ENCODE assay signal across 13 mouse cellular contexts in genomic region chr14:104966046-104966445, GRCm38 (mm10).
DNase-seq lines count a peak whose midpoint lies in the region; ATAC-seq lines count a peak whose summit lies in the region.
"Had no signal": no experiment of that assay in that cellular context is flagged by ENCODE, and none has a peak within 500 bp of the region (broad histone marks: within the 10 kb centered on the region; RNA-seq: fewer than 3 reads in every experiment).

No protein-coding gene starts in this region.

- no peaks in the 10 kb centered on the region for H3K4me1 ChIP-seq in heart, embryonic 12.5 days (replicated peaks)
- H3K4me1 ChIP-seq in embryonic facial prominence, embryonic 10.5 days: no peaks in the 10 kb centered on the region
- H3K4me1 ChIP-seq: forebrain, embryonic 15.5 days; liver, embryonic 15.5 days had no signal

- H3K9me3 ChIP-seq in heart, embryonic 12.5 days (replicated peaks): no peaks in the 10 kb centered on the region
- H3K9me3 ChIP-seq in embryonic facial prominence, embryonic 10.5 days: no peaks in the 10 kb centered on the region
- H3K9me3 ChIP-seq: forebrain, embryonic 15.5 days; liver, embryonic 15.5 days had no signal

- no peak overlapping the region for H3K4me2 ChIP-seq in heart, embryonic 12.5 days
- H3K4me2 ChIP-seq: forebrain, embryonic 15.5 days; liver, embryonic 15.5 days had no signal

- no peak overlapping the region for H3K9ac ChIP-seq in heart, embryonic 12.5 days
- H3K9ac ChIP-seq: forebrain, embryonic 15.5 days; liver, embryonic 15.5 days had no signal

- H3K36me3 ChIP-seq in heart, embryonic 12.5 days: no peaks in the 10 kb centered on the region
- no peaks in the 10 kb centered on the region for H3K36me3 ChIP-seq in embryonic facial prominence, embryonic 10.5 days (replicated peaks)
- H3K36me3 ChIP-seq: forebrain, embryonic 15.5 days; liver, embryonic 15.5 days had no signal

- no peak overlapping the region for H3K27ac ChIP-seq in heart, embryonic 12.5 days (ENCODE audit: poor library complexity, severe bottlenecking)
- no peak overlapping the region for H3K27ac ChIP-seq in embryonic facial prominence, embryonic 10.5 days (replicated peaks)
- H3K27ac ChIP-seq: forebrain, embryonic 15.5 days; liver, embryonic 15.5 days had no signal

- H3K4me3 ChIP-seq in heart, embryonic 12.5 days: no peak overlapping the region
- no peak overlapping the region for H3K4me3 ChIP-seq in embryonic facial prominence, embryonic 10.5 days
- H3K4me3 ChIP-seq: forebrain, embryonic 15.5 days; liver, embryonic 15.5 days had no signal

- H3K27me3 ChIP-seq in heart, embryonic 12.5 days (replicated peaks): no peaks in the 10 kb centered on the region
- H3K27me3 ChIP-seq in embryonic facial prominence, embryonic 10.5 days (replicated peaks; ENCODE audit: low read depth, poor library complexity, severe bottlenecking): no peaks in the 10 kb centered on the region
- H3K27me3 ChIP-seq: forebrain, embryonic 15.5 days; liver, embryonic 15.5 days had no signal

- DNase-seq in heart, postnatal 4 days: peak; percentile 15
- DNase-seq in 3T3-L1 (ENCODE audit: low read depth, low spot score) (peak; percentile 21), NIH3T3 (ENCODE audit: low read depth) (peak; percentile 41)
- DNase-seq in embryonic facial prominence, embryonic 10.5 days (ENCODE audit: low spot score): peak; percentile 40
- DNase-seq in cerebellum, adult 11 months: no peak
- no peak for DNase-seq in testis, postnatal 14 days (ENCODE audit: low spot score)
- DNase-seq: cerebellum, postnatal 10 days; left cerebral cortex, postnatal 4 days; thymus, adult 18-20 months had no signal

- ATAC-seq in heart, embryonic 12.5 days (ENCODE audit: insufficient number of reproducible peaks, low FRiP score): no peak
- no peak for ATAC-seq in megakaryocyte, adult 5-6 weeks (ENCODE audit: poor library complexity, severe bottlenecking)
- ATAC-seq: forebrain, embryonic 15.5 days had no signal

- 49% methylated on average over 1 of the region's 1 CpGs for WGBS in heart, embryonic 12.5 days
- WGBS in embryonic facial prominence, embryonic 10.5 days: 60% methylated on average over 1 of the region's 1 CpGs

Comparison
In these comparisons a context has a peak if more than half of its experiments do, and no peak if none do; other contexts are left out.
1. DNase-seq: peak in heart, postnatal 4 days (single experiment), 3T3-L1 (single experiment), NIH3T3 (single experiment) and embryonic facial prominence, embryonic 10.5 days (single experiment); none in cerebellum, adult 11 months (single experiment) and testis, postnatal 14 days (single experiment).